Mouse (Mus musculus): ENCODE measurements around the gene Tbx19.

- TF ChIP-seq POLR2A (IDR thresholded peaks at IDR 0.05; ENCODE audit: extremely low read depth, insufficient read depth, low read length) (no peak), CTCF (IDR thresholded peaks at IDR 0.05; ENCODE audit: low read depth, low read length) (no peak)
Measured at GRCm38 (mm10) chr1:165187357-165187756, 26.8 kb upstream of the Tbx19 start.
